Mouse (Mus musculus): ENCODE measurements around the gene Fth1. TPM values are rescaled to one million over a fixed set of nuclear protein-coding genes. Genes with fewer than 3 reads are reported as not detected.

Fth1 gene
- polyA plus RNA-seq, 1 experiment from 2014 or later, result 1,859 TPM

DNA sequence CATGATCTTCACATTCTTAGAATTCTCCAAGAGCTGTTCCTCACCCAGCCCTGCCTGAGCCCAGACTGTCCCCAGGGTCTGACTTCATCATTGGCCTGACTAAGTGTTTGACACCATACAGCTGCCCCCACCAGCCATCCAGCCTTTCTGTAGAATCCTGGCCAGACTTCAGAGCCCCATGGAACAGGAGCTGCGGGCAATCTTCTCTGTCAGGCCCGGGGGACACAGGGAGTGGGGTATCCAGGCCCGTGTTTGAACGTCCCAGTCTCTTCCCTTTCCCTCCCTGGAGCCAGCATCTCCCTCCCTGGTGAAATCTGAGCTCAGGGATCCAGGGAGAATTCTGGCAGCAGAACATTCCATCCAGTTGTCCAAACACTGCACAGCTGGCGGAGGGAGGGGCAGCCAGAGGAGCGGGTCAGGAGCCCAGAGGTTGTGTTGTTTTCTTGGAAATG lies 32.5 kb downstream of the Fth1 start:
- H3K36me3 ChIP-seq (ENCODE audit: control insufficient read depth, insufficient read depth, low read length), result no peaks in the 10 kb centered on the region
- H3K4me1 ChIP-seq (ENCODE audit: control insufficient read depth in 2 of 2, insufficient read depth in 2 of 2, low read length in 2 of 2), result peaks cover 24 to 41% of the 10 kb centered on the region in 2 experiments
- H3K27ac ChIP-seq (replicated peaks in 1 of 2; ENCODE audit: control insufficient read depth in 1 of 2, insufficient read depth in 1 of 2, low read depth in 2 of 2, low read length in 2 of 2), result peak overlapping the region; percentile 88 to 90
- H3K4me3 ChIP-seq (ENCODE audit: control insufficient read depth in 1 of 2, insufficient read depth in 1 of 2, low read depth in 1 of 2, low read length in 2 of 2), result no peak overlapping the region
- 0 out of 2 replicates have a peak, but pooled peaks have one; percentile 38 for ATAC-seq (ENCODE audit: insufficient number of reproducible peaks, insufficient read depth, low FRiP score, low read depth)
- H3K9ac ChIP-seq (ENCODE audit: low read length), result peak overlapping the region; percentile 31; the same call in 1 of the 2 replicates
- H3K9me3 ChIP-seq (ENCODE audit: control insufficient read depth, low read length), result no peaks in the 10 kb centered on the region
- H3K4me2 ChIP-seq (ENCODE audit: low read length), result no peak overlapping the region
- 12% methylated on average over 6 of the region's 6 CpGs for WGBS
- H3K27me3 ChIP-seq (ENCODE audit: control insufficient read depth, insufficient read depth, low read length), result no peaks in the 10 kb centered on the region

GRCm38 (mm10) chr19:10013348-10013747 lies 33.0 kb downstream of the Fth1 start:
- Histone ChIP-seq H3K36me3 (ENCODE audit: control insufficient read depth, insufficient read depth, low read length) (no peaks in the 10 kb centered on the region), H3K27ac (replicated peaks in 1 of 2; ENCODE audit: control insufficient read depth in 1 of 2, insufficient read depth in 1 of 2, low read depth in 2 of 2, low read length in 2 of 2) (peak overlapping the region; percentile 88 to 90), H3K9ac (ENCODE audit: low read length) (no peak overlapping the region), H3K4me2 (ENCODE audit: low read length) (peak overlapping the region; percentile 20; the same call in 1 of the 2 replicates), H3K27me3 (ENCODE audit: control insufficient read depth, insufficient read depth, low read length) (no peaks in the 10 kb centered on the region), H3K9me3 (ENCODE audit: control insufficient read depth, low read length) (no peaks in the 10 kb centered on the region), H3K4me1 (ENCODE audit: control insufficient read depth in 2 of 2, insufficient read depth in 2 of 2, low read length in 2 of 2) (peaks cover 24 to 41% of the 10 kb centered on the region in 2 experiments), H3K4me3 (ENCODE audit: control insufficient read depth in 1 of 2, insufficient read depth in 1 of 2, low read depth in 1 of 2, low read length in 2 of 2) (no peak overlapping the region)
- WGBS, result 21% methylated on average over 3 of the region's 3 CpGs
- ATAC-seq (ENCODE audit: insufficient number of reproducible peaks, insufficient read depth, low FRiP score, low read depth), result no peak

GRCm38 (mm10) chr19:10013913-10014312 lies 33.5 kb downstream of the Fth1 start:
- 13% methylated on average over 5 of the region's 5 CpGs for WGBS
- Histone ChIP-seq H3K4me2 (ENCODE audit: low read length) (peak overlapping the region; percentile 20; the same call in 1 of the 2 replicates), H3K9ac (ENCODE audit: low read length) (no peak overlapping the region), H3K9me3 (ENCODE audit: control insufficient read depth, low read length) (no peaks in the 10 kb centered on the region), H3K27me3 (ENCODE audit: control insufficient read depth, insufficient read depth, low read length) (no peaks in the 10 kb centered on the region), H3K4me3 (ENCODE audit: control insufficient read depth in 1 of 2, insufficient read depth in 1 of 2, low read depth in 1 of 2, low read length in 2 of 2) (no peak overlapping the region), H3K27ac (replicated peaks in 1 of 2; ENCODE audit: control insufficient read depth in 1 of 2, insufficient read depth in 1 of 2, low read depth in 2 of 2, low read length in 2 of 2) (peak overlapping the region; percentile 88 to 90), H3K4me1 (ENCODE audit: control insufficient read depth in 2 of 2, insufficient read depth in 2 of 2, low read length in 2 of 2) (peaks cover 25 to 47% of the 10 kb centered on the region in 2 experiments), H3K36me3 (ENCODE audit: control insufficient read depth, insufficient read depth, low read length) (no peaks in the 10 kb centered on the region)
- peak; percentile 69 for ATAC-seq (ENCODE audit: insufficient number of reproducible peaks, insufficient read depth, low FRiP score, low read depth)

DNA sequence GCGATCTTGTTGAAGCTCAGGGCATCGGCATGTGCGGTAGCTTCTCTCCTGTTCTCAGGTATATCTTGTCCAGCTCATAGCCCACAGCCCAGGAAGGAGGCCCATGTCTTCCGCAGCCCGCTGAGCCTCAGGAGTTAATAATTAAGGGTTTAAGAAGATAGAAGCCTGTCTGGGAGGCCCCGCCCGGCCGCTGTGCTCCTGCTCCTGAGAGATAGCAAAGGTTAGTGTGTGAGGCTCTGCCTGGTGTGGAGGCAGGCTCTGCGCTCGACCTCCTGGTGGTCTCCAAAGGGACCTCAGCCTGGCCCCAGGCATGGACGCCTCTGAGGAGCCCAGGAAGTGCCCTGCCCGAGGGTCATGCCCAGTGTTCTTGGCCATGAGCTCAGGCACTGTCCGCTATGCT lies 34.4 kb downstream of the Fth1 start:
- 63% methylated on average over 13 of the region's 13 CpGs for WGBS
- ATAC-seq (ENCODE audit: insufficient number of reproducible peaks, insufficient read depth, low FRiP score, low read depth), result no peak
- peaks cover 31 to 51% of the 10 kb centered on the region in 2 experiments for H3K4me1 ChIP-seq (ENCODE audit: control insufficient read depth in 2 of 2, insufficient read depth in 2 of 2, low read length in 2 of 2)
- H3K36me3 ChIP-seq (ENCODE audit: control insufficient read depth, insufficient read depth, low read length), result no peaks in the 10 kb centered on the region
- peak overlapping the region; percentile 23; the same call in 1 of the 2 replicates for H3K9ac ChIP-seq (ENCODE audit: low read length)
- H3K9me3 ChIP-seq (ENCODE audit: control insufficient read depth, low read length), result no peaks in the 10 kb centered on the region
- 0 out of 2 replicates have a peak overlapping the region, but pooled peaks have one; percentile 16 for H3K4me2 ChIP-seq (ENCODE audit: low read length)
- H3K27ac ChIP-seq (replicated peaks in 1 of 2; ENCODE audit: control insufficient read depth in 1 of 2, insufficient read depth in 1 of 2, low read depth in 2 of 2, low read length in 2 of 2), result peak overlapping the region in 1 of 2 experiments; percentile 88; a peak in 3 of 4 replicates
- H3K4me3 ChIP-seq (ENCODE audit: control insufficient read depth in 1 of 2, insufficient read depth in 1 of 2, low read depth in 1 of 2, low read length in 2 of 2), result no peak overlapping the region
- H3K27me3 ChIP-seq (ENCODE audit: control insufficient read depth, insufficient read depth, low read length), result no peaks in the 10 kb centered on the region

DNA sequence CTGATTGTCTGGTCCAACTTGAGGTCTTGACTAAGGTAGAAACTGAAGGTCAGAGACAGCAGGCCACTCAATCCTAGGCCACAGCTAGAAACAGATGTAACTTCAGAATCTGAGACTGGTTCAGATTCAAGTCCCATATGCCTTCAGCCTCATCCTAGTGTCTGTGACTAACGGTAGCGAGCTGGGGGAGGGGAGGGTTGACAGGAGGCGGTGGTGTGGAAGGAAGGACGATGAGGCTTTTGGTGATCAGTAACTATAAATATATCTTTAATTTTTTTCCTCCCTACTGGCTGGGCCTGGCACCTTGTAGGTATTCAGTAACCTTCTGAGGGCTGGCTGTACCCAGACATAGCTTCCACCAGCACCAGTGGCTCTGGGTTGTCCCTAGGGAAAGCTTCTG lies 35.0 kb downstream of the Fth1 start:
- Histone ChIP-seq H3K4me2 (ENCODE audit: low read length) (no peak overlapping the region), H3K4me3 (ENCODE audit: control insufficient read depth in 1 of 2, insufficient read depth in 1 of 2, low read depth in 1 of 2, low read length in 2 of 2) (no peak overlapping the region), H3K27me3 (ENCODE audit: control insufficient read depth, insufficient read depth, low read length) (no peaks in the 10 kb centered on the region), H3K27ac (replicated peaks in 1 of 2; ENCODE audit: control insufficient read depth in 1 of 2, insufficient read depth in 1 of 2, low read depth in 2 of 2, low read length in 2 of 2) (peak overlapping the region in 1 of 2 experiments; percentile 31; a peak in 1 of 4 replicates), H3K36me3 (ENCODE audit: control insufficient read depth, insufficient read depth, low read length) (no peaks in the 10 kb centered on the region), H3K4me1 (ENCODE audit: control insufficient read depth in 2 of 2, insufficient read depth in 2 of 2, low read length in 2 of 2) (peaks cover 31 to 51% of the 10 kb centered on the region in 2 experiments), H3K9me3 (ENCODE audit: control insufficient read depth, low read length) (no peaks in the 10 kb centered on the region), H3K9ac (ENCODE audit: low read length) (no peak overlapping the region)
- no peak for ATAC-seq (ENCODE audit: insufficient number of reproducible peaks, insufficient read depth, low FRiP score, low read depth)
- WGBS, result 52% methylated on average over 4 of the region's 4 CpGs

- H3K27ac ChIP-seq (replicated peaks in 1 of 2; ENCODE audit: control insufficient read depth in 1 of 2, insufficient read depth in 1 of 2, low read depth in 2 of 2, low read length in 2 of 2), result peak overlapping the region in 1 of 2 experiments; percentile 31; a peak in 1 of 4 replicates
- H3K9ac ChIP-seq (ENCODE audit: low read length), result no peak overlapping the region
- peaks cover 31 to 55% of the 10 kb centered on the region in 2 experiments for H3K4me1 ChIP-seq (ENCODE audit: control insufficient read depth in 2 of 2, insufficient read depth in 2 of 2, low read length in 2 of 2)
- no peak for ATAC-seq (ENCODE audit: insufficient number of reproducible peaks, insufficient read depth, low FRiP score, low read depth)
- WGBS, result 74% methylated on average over 4 of the region's 4 CpGs
- no peaks in the 10 kb centered on the region for H3K36me3 ChIP-seq (ENCODE audit: control insufficient read depth, insufficient read depth, low read length)
- H3K9me3 ChIP-seq (ENCODE audit: control insufficient read depth, low read length), result no peaks in the 10 kb centered on the region
- H3K4me3 ChIP-seq (ENCODE audit: control insufficient read depth in 1 of 2, insufficient read depth in 1 of 2, low read depth in 1 of 2, low read length in 2 of 2), result no peak overlapping the region
- no peak overlapping the region for H3K4me2 ChIP-seq (ENCODE audit: low read length)
- H3K27me3 ChIP-seq (ENCODE audit: control insufficient read depth, insufficient read depth, low read length), result no peaks in the 10 kb centered on the region
These were observed 35.8 kb downstream of the Fth1 start for GRCm38 (mm10) chr19:10016151-10016550.

GRCm38 (mm10) chr19:10017637-10018526 lies 37.5 kb downstream of the Fth1 start:
- peak overlapping the region; percentile 97 for H3K4me2 ChIP-seq (ENCODE audit: low read length)
- no peaks in the 10 kb centered on the region for H3K9me3 ChIP-seq (ENCODE audit: control insufficient read depth, low read length)
- H3K4me1 ChIP-seq (ENCODE audit: control insufficient read depth in 2 of 2, insufficient read depth in 2 of 2, low read length in 2 of 2), result peaks cover 30 to 54% of the 10 kb centered on the region in 2 experiments
- H3K36me3 ChIP-seq (ENCODE audit: control insufficient read depth, insufficient read depth, low read length), result no peaks in the 10 kb centered on the region
- no peaks in the 10 kb centered on the region for H3K27me3 ChIP-seq (ENCODE audit: control insufficient read depth, insufficient read depth, low read length)
- peak overlapping the region; percentile 58 to 68 for H3K4me3 ChIP-seq (ENCODE audit: control insufficient read depth in 1 of 2, insufficient read depth in 1 of 2, low read depth in 1 of 2, low read length in 2 of 2)
- WGBS, result 6% methylated on average over 43 of the region's 44 CpGs
- peak; percentile 94 for ATAC-seq (ENCODE audit: insufficient number of reproducible peaks, insufficient read depth, low FRiP score, low read depth)
- H3K9ac ChIP-seq (ENCODE audit: low read length), result peak overlapping the region; percentile 82
- peak overlapping the region; percentile 37 to 73 for H3K27ac ChIP-seq (replicated peaks in 1 of 2; ENCODE audit: control insufficient read depth in 1 of 2, insufficient read depth in 1 of 2, low read depth in 2 of 2, low read length in 2 of 2)

Measured in heart, embryonic 14.5 days (tissue).